Mouse (Mus musculus) frontal cortex, adult 2 months (tissue): Measurements from ENCODE around the gene Epb41l2. TPM values are rescaled to one million over a fixed set of nuclear protein-coding genes. Genes with fewer than 3 reads are reported as not detected.

Experiments
- DNase-seq, 2 experiments: peaks; one replicate each; pipeline ENCODE4 v3.0.0; 2022; ENCODE audit warnings: low spot score in 1 of 2; ENCODE audit errors: extremely low spot score in 1 of 2
- polyA plus RNA-seq: library from polyadenylated mRNA; depleted of rRNA; stranded (reverse); fragments of >200 nt; gene quantifications from 2 replicates; pipeline ENCODE4 v1.2.3, GENCODE M21; 2012

Gene Epb41l2
- polyA plus RNA-seq, 1 experiment = 108 TPM

- DNase-seq = no peak
These were observed 2.6 kb downstream of the Epb41l2 start for GRCm38 (mm10) chr10:25362235-25362634.

DNA sequence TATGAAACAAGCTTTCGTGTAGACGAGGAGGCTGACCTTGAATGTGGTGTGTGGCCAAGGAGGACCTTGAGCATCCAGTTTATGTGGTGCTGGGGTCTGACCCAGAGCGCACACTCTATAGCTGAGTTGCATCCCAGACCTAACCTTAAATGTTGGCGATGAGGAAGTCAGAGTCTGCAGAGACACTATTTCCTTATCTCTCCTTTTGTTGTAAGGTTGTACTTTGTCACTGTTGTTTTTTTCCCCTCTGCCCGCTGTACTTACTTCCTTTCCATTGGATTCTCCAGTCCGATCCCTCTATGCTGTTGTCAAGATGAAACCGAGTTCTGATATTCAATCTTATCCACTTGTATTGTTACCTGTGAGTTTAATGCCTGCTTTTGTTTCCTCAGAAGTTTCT lies 5.6 kb downstream of the Epb41l2 start:
- DNase-seq = no peak

DNA sequence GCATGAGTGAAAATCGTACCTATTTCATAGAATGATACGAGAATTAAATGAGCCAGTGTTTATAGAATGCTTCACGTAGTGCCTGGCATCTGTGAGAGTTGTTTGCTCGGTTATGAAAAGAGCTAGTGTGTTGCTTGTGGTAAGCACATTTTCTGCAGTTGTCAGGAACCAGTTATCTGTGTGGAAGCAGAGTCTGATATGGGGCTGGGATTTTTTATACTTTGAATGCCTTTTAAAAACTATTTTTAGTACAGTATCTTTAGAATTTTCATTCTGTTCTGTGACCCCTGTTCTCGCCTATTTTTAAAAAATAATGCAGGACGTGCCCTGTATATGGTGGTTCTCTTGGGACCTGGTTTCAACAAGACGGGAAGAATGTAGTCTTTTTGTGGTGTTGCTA lies 6.1 kb downstream of the Epb41l2 start:
- DNase-seq = no peak

- no peak for DNase-seq
These were observed 7.1 kb downstream of the Epb41l2 start for GRCm38 (mm10) chr10:25366691-25367090.

GRCm38 (mm10) chr10:25368928-25369327 lies 9.3 kb downstream of the Epb41l2 start:
- DNase-seq = no peak

DNA sequence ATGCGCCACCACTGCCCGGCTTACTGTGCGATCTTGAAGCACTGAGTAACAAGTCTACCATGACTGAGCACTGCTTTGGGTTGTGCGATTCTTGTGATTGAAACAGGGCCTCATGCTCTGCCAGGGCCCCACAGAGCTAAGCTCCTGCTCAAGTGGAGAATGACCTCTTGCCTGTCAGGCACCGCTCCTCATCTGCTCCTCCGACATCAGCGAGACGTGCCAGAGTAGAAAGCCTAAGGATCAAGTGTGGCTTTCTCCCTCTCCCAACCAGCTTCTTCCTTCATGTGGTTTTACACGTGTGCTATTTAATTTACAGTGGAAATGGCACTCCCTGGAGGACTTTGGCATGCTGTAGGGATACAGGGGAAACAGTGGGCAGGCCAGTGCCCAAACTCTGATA lies 10.1 kb downstream of the Epb41l2 start:
- DNase-seq = no peak

DNA sequence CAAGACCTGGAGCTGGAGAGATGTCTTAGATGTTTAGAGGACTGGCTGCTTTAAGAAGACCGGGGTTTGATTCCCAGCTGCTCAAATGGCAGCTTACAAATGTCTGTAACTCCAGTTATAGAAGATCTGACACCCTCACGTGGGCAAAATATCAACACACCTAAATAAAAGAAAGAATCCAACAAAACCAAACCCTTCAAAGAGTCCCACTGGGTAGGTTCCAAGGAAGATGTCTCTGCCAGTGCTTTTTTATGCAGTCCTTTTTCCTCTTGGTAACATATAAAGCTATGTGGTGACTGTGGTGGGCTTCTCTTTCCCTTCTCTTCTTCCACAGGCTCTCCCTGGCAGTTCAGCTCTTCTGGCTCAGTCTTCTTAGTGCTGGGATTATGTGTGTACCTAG lies 11.7 kb downstream of the Epb41l2 start:
- no peak for DNase-seq

DNA sequence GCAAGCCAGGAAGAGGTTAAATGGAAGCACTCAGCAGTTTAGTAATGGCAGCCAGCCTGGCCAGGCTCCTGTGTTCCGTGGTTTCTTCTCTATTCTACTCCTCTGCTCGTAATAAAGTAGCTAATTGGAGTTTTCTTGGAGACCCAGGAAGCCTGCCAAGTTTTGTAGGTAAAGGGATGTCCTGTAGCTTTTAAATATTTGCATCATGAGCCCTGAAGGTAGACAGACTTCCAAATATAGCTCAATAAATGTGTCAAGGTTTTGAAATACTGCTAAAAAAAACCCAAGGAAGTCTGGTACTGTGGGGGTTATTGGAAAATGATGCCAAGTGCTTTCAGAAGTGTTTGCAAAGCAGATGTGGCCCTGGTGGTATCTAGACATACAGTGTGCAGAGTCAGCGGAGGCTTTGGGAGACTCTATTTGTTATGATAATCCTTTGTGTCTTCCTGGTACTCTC lies 12.3 kb downstream of the Epb41l2 start:
- no peak for DNase-seq

- DNase-seq = no peak
These were observed 13.0 kb downstream of the Epb41l2 start for GRCm38 (mm10) chr10:25372510-25373148.

- no peak for DNase-seq
These were observed 15.4 kb downstream of the Epb41l2 start for GRCm38 (mm10) chr10:25375036-25375435.

- no peak for DNase-seq
These were observed 21.3 kb downstream of the Epb41l2 start for GRCm38 (mm10) chr10:25380746-25381481.

DNA sequence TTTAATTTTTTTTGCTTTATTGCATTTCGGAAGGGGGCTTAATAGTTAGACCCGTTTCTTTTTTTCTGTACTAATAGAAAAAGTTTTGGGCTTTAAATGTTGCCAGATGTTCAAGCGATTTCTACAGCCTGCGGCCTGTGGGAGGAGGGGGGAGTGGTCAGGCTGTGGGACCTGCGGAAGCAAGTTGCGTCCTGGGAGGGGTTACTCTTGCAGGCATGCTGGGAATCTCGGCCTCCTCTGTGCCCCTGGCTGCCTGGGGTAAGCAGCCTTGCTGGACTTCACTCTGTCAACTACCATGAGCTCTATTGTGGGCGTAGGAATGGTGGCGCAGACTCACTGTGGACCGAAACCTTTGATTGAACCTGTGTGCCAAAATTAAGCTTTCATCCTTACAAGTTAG lies 22.4 kb downstream of the Epb41l2 start:
- DNase-seq = no peak

DNA sequence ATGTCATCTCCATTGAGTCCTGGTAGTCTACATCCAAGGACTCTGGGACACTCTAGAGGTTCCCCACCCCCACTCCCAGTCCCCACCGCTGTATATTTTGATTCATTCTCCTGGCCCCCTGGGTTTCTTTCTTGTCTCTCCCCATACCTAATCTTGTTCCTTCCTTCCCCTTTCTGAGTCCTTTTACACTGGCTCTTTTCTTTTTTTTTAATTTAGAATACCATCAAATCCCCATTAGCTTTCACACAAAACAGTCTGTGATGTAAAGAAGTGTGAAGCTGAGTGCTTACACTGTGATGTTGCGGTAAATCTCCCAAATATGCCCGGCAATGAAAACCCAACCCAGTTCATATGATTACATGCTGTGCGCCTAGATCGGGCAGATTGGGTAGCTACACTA lies 23.6 kb downstream of the Epb41l2 start:
- DNase-seq = no peak

- no peak for DNase-seq
These were observed 24.8 kb downstream of the Epb41l2 start for GRCm38 (mm10) chr10:25384391-25384790.

GRCm38 (mm10) chr10:25385811-25386580 lies 26.4 kb downstream of the Epb41l2 start:
- DNase-seq = no peak

- DNase-seq = no peak
These were observed 27.3 kb downstream of the Epb41l2 start for GRCm38 (mm10) chr10:25386868-25387267.

- no peak for DNase-seq
These were observed 27.7 kb downstream of the Epb41l2 start for GRCm38 (mm10) chr10:25387268-25387667.

DNA sequence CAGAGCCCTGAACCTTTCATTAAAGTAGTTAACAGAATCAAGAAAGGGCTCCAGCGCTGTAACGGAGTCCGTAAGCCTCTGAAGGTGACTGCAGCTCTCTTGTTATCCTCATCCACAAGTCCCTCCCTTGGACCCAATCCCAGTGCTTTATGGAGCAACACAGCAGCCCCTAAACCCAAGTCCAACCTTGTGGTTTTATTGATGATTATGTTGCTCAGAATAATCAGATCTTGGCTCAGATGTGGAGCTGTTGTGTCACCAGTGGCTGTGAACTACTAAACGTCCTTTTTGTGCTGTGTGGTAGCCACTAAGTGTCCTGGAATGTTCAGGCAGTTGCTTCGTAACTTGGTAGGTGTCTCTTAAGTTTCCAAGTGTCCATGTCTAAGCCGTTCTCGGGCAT lies 33.2 kb downstream of the Epb41l2 start:
- no peak for DNase-seq

GRCm38 (mm10) chr10:25393721-25394120 lies 34.1 kb downstream of the Epb41l2 start:
- no peak for DNase-seq

DNA sequence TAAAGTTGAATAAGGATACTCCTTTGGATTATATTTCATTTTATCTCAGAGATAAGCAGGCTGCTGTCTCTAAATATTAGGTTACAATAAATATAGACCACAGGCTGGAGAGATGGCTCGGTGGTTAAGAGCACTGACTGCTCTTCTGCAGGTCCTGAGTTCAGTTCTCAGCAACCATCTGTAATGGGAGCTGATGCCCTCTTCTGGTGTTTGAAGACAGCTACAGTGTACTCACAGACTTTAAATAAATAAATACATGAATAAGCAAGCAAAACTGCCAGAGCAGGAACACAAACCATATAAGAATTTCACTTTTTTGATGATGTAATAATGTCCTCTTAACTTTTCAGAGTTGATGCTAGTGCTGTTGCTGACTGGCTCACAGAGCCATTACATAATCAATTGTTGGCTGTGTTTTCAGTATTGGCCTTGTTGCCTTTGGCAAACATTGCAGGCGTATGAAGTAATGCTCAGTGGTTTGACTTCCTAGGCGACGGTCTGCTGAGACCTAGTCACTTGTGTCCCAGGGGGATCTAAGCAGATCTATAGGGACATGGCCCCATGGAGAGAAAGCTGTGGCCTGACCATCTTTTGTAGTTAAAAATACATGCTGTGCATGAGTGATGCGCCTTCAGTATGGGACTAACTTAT lies 35.8 kb downstream of the Epb41l2 start:
- no peak for DNase-seq

GRCm38 (mm10) chr10:25396859-25397258 lies 37.3 kb downstream of the Epb41l2 start:
- DNase-seq = no peak
